Mouse (Mus musculus) limb, embryonic 13.5 days (tissue): ENCODE data around the gene Apba1. TPM values are rescaled to one million over a fixed set of nuclear protein-coding genes. Genes with fewer than 3 reads are reported as not detected.

Experiments used
- ATAC-seq: fragments of 200-750 bp; cut with Nextera tagmentation; 2 replicates; pipeline ENCODE4 v1.8.0; 2017; ENCODE audit warnings: low read depth, moderate number of reproducible peaks, moderate TSS enrichment; ENCODE audit not compliant: low FRiP score
- H3K27ac ChIP-seq: fragments of 300-500 bp; sonication (generic); 2 replicates; pipeline ENCODE4 v1.5.1; 2015; ENCODE audit warnings: inconsistent platforms, mild to moderate bottlenecking, moderate library complexity
- H3K27me3 ChIP-seq: fragments of 300-500 bp; sonication (generic); 2 replicates; pipeline ENCODE4 v1.6.1; 2015; ENCODE audit warnings: mild to moderate bottlenecking, inconsistent platforms
- H3K36me3 ChIP-seq: fragments of 300-500 bp; sonication (generic); 2 replicates; pipeline ENCODE4 v1.6.1; 2015; ENCODE audit warnings: inconsistent platforms, mild to moderate bottlenecking, moderate library complexity
- H3K4me1 ChIP-seq: fragments of 300-500 bp; sonication (generic); 2 replicates; pipeline ENCODE4 v1.6.1; 2015; ENCODE audit warnings: inconsistent platforms
- H3K4me2 ChIP-seq: fragments of 300-500 bp; sonication (generic); replicated peaks from 2 replicates; pipeline ENCODE4 v1.6.1; 2015; ENCODE audit warnings: inconsistent platforms, mild to moderate bottlenecking, moderate library complexity
- H3K4me3 ChIP-seq: fragments of 300-500 bp; sonication (generic); 2 replicates; pipeline ENCODE4 v1.5.1; 2015; ENCODE audit warnings: moderate library complexity, mild to moderate bottlenecking, inconsistent platforms
- H3K9ac ChIP-seq: fragments of 300-500 bp; sonication (generic); 2 replicates; pipeline ENCODE4 v1.6.1; 2015; ENCODE audit warnings: mild to moderate bottlenecking, inconsistent platforms
- H3K9me3 ChIP-seq: fragments of 300-500 bp; sonication (generic); 2 replicates; pipeline ENCODE4 v1.6.1; 2016; ENCODE audit warnings: inconsistent platforms
- WGBS: fragments of 180-500 bp; shearing (Covaris S2); methylation state at CpG from one replicate; pipeline ENCODE4 v1.1.7; 2015; 5-methylcytosine and 5-hydroxymethylcytosine counted together
- polyA plus RNA-seq: library from polyadenylated mRNA; unstranded; fragments of >200 nt; fragmentation: Nextera tagmentation; extraction: Ambion mirVana; gene quantifications from 2 replicates; pipeline ENCODE4 v1.2.1, GENCODE M21; 2015

Apba1 gene
- polyA plus RNA-seq = 0.38 and 0.41 TPM in 2 replicates

DNA sequence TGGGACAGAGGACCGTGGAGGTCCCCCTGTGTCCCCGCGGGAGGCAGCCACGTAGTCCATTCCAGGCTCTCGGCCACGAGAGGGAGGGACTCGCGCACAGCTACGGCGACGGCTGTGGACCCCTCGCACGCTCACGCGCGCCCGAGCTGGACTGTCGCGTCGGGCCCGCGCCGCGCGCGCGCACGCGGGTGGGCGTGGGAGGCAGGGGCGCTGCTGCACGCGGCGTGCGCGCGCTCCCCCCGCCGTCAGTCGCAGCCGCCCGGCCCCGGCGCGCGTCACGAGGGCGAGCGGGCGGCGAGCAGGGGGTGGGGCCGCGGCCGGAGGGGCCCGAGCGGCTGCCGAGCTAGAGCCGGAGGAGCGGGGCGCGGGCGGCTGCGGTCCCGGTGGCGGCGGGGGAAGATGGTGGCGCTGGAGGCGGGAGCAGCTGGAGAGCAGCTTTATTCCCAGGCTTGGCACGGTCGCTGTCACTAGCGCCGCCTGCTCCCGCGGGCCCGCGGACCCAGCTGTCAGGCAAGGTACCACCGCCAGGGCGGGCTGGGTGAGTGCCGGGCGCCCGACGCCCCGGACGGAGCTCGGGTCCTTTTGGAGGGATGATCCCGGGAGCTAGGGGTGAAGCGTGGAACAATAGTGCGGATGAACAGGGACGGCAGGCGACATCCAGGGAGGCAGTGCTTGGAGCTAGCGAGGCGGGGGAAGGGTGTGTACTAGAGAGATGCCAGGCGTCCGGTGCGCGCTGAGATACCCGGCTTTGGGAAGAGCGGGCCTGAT, at the start of gene Apba1:
Gene Apba1 (plus strand): TSS at position 334 of the 768 bp plus-strand sequence.
- Histone ChIP-seq H3K9ac (peak within 1 kb of the TSS; percentile 79), H3K4me1 (peaks cover 15% of the 10 kb centered on the region), H3K9me3 (no peaks in the 10 kb centered on the region), H3K4me3 (peak within 1 kb of the TSS; percentile 73), H3K36me3 (no peaks in the 10 kb centered on the region), H3K27ac (peak within 1 kb of the TSS; percentile 84), H3K27me3 (peaks cover 34% of the 10 kb centered on the region), H3K4me2 (peak within 1 kb of the TSS; percentile 88)
- peak; percentile 89 for ATAC-seq
- WGBS = under 1% methylated on average over 90 of the region's 98 CpGs

GRCm38 (mm10) chr19:23746506-23746905, 12.2 kb upstream of the Apba1 start:
- H3K9ac ChIP-seq = no peak overlapping the region
- WGBS = 67% methylated on average over 3 of the region's 3 CpGs
- H3K27ac ChIP-seq = no peak overlapping the region
- H3K36me3 ChIP-seq = no peaks in the 10 kb centered on the region
- no peak overlapping the region for H3K4me2 ChIP-seq
- H3K9me3 ChIP-seq = no peaks in the 10 kb centered on the region
- no peaks in the 10 kb centered on the region for H3K4me1 ChIP-seq
- H3K4me3 ChIP-seq = no peak overlapping the region
- H3K27me3 ChIP-seq = no peaks in the 10 kb centered on the region
- no peak for ATAC-seq

- Histone ChIP-seq H3K9me3 (no peaks in the 10 kb centered on the region), H3K9ac (no peak overlapping the region), H3K27ac (no peak overlapping the region), H3K4me3 (no peak overlapping the region), H3K4me2 (peak overlapping the region; percentile 37), H3K4me1 (peaks cover 15% of the 10 kb centered on the region), H3K36me3 (no peaks in the 10 kb centered on the region), H3K27me3 (peaks cover 25% of the 10 kb centered on the region)
- WGBS = 13% methylated on average over 7 of the region's 7 CpGs
- ATAC-seq = no peak
These were observed 1.7 kb upstream of the Apba1 start for GRCm38 (mm10) chr19:23757011-23757410.

DNA sequence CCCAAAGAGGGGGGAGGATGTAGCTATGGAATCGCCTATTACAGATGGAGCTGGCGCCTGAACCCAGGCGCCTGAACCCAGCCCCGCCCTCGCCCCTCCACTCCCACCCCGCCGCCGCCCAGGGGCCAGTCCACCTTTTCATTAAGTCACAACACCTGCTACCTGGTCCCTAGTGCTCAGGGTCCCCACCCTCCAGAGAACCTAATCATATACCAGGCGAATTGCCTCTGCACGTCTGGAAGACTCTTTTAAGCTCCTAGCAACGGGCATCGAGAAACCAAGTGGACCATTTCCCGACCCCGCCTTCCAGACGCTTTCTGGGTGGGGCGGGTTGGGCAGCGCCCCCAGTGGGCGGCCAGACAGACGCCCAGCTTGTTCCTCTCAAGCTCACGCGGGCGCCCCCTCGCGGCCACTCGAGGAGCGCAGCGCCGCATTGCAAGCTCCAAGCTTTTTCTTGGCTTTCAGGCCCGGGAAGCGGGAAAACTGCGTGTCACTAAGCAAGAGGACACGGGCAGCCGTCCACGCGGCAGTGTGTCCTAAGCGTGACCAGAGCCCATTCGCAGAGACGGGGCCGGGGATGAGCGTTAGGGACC, 630 bp upstream of the Apba1 start:
- peak; percentile 81 for ATAC-seq
- Histone ChIP-seq H3K9me3 (no peaks in the 10 kb centered on the region), H3K9ac (peak overlapping the region; percentile 79), H3K27me3 (peaks cover 28% of the 10 kb centered on the region), H3K36me3 (no peaks in the 10 kb centered on the region), H3K4me1 (peaks cover 15% of the 10 kb centered on the region), H3K4me3 (peak overlapping the region; percentile 73), H3K27ac (peak overlapping the region; percentile 84), H3K4me2 (peak overlapping the region; percentile 88)
- WGBS = under 1% methylated on average over 39 of the region's 40 CpGs

DNA sequence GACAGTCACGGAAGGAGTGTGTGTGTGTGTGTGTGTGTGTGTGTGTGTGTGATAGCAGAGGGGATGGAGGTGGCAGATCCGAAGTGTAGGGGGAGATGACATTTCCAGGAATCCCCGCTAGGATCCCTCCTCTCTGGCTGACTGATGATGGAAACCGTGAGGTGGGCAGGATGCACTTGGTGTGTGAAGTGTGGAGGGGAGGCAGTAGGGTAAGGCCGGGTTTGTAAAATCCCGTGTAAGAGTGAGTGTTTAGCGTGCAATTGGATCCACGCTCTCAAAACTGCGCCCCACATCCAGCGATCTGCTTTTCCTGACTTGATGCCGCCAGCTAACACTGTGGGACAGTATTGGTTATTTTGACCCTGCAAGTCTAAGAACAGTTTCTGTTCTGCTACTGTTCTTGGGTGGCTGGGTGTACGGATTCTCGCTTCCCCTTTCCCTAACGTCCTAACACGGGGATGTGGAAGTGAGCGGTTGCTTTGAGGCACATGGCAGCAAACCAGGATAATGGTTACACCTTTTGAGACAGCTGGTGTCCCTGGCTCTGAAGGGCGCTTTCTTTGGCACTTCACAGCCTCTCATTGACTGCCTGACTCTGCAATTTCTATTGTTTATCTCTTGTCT, 747 bp downstream of the Apba1 start:
- ATAC-seq = no peak
- Histone ChIP-seq H3K27ac (no peak overlapping the region), H3K27me3 (peaks cover 36% of the 10 kb centered on the region), H3K9ac (peak overlapping the region; percentile 79), H3K36me3 (no peaks in the 10 kb centered on the region), H3K4me1 (peaks cover 15% of the 10 kb centered on the region), H3K9me3 (no peaks in the 10 kb centered on the region), H3K4me3 (peak overlapping the region; percentile 73), H3K4me2 (peak overlapping the region; percentile 88)
- 1% methylated on average over 16 of the region's 17 CpGs for WGBS

DNA sequence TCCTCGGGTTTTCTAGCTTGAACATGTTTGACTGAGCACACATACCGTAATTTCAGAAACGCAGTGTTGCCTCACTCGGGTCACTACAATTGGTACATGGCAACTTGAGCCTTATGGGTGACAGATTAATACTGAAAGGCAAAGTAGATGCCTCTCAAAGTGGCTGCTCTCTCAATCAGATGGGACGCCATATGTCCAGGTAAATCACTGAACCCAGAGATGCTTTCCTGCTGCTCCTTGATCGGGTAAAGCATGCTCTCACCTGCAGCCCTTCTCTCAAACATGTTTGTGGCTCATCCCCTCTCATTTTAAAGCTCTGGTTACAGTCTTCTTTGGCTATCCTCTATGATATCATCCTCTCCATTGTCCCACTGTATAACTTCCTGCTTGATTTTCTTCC, 4.7 kb downstream of the Apba1 start:
- Histone ChIP-seq H3K4me3 (no peak overlapping the region), H3K36me3 (no peaks in the 10 kb centered on the region), H3K27ac (no peak overlapping the region), H3K9ac (no peak overlapping the region), H3K9me3 (no peaks in the 10 kb centered on the region), H3K4me1 (peaks cover 7% of the 10 kb centered on the region; the same call in 1 of the 2 replicates), H3K4me2 (no peak overlapping the region), H3K27me3 (peaks cover 36% of the 10 kb centered on the region)
- ATAC-seq = no peak
- 80% methylated on average over 6 of the region's 6 CpGs for WGBS

DNA sequence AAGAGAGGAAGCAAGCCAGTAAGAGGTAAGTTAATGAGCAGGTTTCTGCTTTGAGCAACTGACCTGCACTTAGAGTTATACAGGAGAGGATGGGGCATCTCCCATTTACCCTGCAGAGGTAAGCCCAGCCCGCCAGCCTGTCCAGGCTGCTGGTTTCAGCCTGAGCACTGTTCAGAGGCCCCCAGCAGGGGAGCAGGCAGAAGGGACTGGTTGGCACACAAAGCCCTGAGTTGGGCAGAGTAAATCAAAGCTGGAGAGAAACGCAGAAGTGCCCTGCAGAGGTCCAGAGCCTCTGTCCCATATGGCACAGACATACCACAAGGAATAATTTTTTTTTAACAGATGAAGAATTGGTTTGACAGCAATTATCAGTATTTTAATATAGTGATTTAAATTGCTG, 5.4 kb downstream of the Apba1 start:
- no peaks in the 10 kb centered on the region for H3K9me3 ChIP-seq
- H3K27ac ChIP-seq = no peak overlapping the region
- no peak overlapping the region for H3K4me3 ChIP-seq
- 66% methylated on average over 2 of the region's 2 CpGs for WGBS
- ATAC-seq = no peak
- peaks cover 36% of the 10 kb centered on the region for H3K27me3 ChIP-seq
- H3K36me3 ChIP-seq = no peaks in the 10 kb centered on the region
- no peak overlapping the region for H3K9ac ChIP-seq
- no peak overlapping the region for H3K4me2 ChIP-seq
- H3K4me1 ChIP-seq = peaks cover 7% of the 10 kb centered on the region; the same call in 1 of the 2 replicates

- peaks cover 1% of the 10 kb centered on the region; the same call in 1 of the 2 replicates for H3K27me3 ChIP-seq
- H3K4me2 ChIP-seq = no peak overlapping the region
- no peak overlapping the region for H3K9ac ChIP-seq
- no peaks in the 10 kb centered on the region for H3K4me1 ChIP-seq
- H3K36me3 ChIP-seq = no peaks in the 10 kb centered on the region
- no peak overlapping the region for H3K4me3 ChIP-seq
- no peak for ATAC-seq
- no peaks in the 10 kb centered on the region for H3K9me3 ChIP-seq
- 73% methylated on average over 5 of the region's 5 CpGs for WGBS
- no peak overlapping the region for H3K27ac ChIP-seq
These were observed 10.2 kb downstream of the Apba1 start for GRCm38 (mm10) chr19:23768864-23769263.

GRCm38 (mm10) chr19:23770494-23771423, 12.1 kb downstream of the Apba1 start:
- no peaks in the 10 kb centered on the region for H3K4me1 ChIP-seq
- no peaks in the 10 kb centered on the region for H3K9me3 ChIP-seq
- WGBS = 70% methylated on average over 10 of the region's 10 CpGs
- H3K4me3 ChIP-seq = no peak overlapping the region
- H3K9ac ChIP-seq = no peak overlapping the region
- no peak overlapping the region for H3K27ac ChIP-seq
- no peak for ATAC-seq
- no peaks in the 10 kb centered on the region for H3K27me3 ChIP-seq
- H3K4me2 ChIP-seq = no peak overlapping the region
- no peaks in the 10 kb centered on the region for H3K36me3 ChIP-seq

- ATAC-seq = no peak
- Histone ChIP-seq H3K36me3 (no peaks in the 10 kb centered on the region), H3K4me2 (no peak overlapping the region), H3K9ac (no peak overlapping the region), H3K27ac (no peak overlapping the region), H3K4me3 (no peak overlapping the region), H3K4me1 (no peaks in the 10 kb centered on the region), H3K9me3 (no peaks in the 10 kb centered on the region), H3K27me3 (no peaks in the 10 kb centered on the region)
- WGBS = 68% methylated on average over 7 of the region's 7 CpGs
These were observed 13.3 kb downstream of the Apba1 start for GRCm38 (mm10) chr19:23771971-23772370.

DNA sequence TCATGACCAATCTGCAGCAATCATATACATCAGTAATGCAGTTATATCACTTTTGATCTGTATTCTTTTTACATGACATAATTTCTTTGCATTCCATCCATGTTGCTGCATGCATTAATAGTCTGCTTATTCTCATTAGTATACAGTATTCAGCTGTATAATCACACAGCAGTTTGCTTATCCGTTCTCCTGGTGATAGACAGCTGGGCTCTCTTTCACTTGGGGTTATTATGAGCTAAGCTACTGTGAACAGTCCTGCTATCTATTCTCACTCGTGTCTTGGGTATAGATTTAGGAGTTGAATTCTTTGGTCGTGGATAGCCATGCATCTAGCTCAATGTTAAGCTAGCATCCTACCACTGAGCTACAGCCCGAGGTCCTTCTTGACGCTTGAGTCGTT, 16.7 kb downstream of the Apba1 start:
- no peak overlapping the region for H3K4me3 ChIP-seq
- WGBS = 90% methylated on average over 6 of the region's 6 CpGs
- H3K9ac ChIP-seq = no peak overlapping the region
- H3K36me3 ChIP-seq = no peaks in the 10 kb centered on the region
- H3K4me1 ChIP-seq = no peaks in the 10 kb centered on the region
- H3K27ac ChIP-seq = no peak overlapping the region
- no peaks in the 10 kb centered on the region for H3K9me3 ChIP-seq
- H3K4me2 ChIP-seq = no peak overlapping the region
- no peaks in the 10 kb centered on the region for H3K27me3 ChIP-seq
- ATAC-seq = no peak
